Mouse (Mus musculus) adrenal gland (tissue): ENCODE measurements around the gene Rag2.

Experiments used
- intact Hi-C: fragments of 180-260 bp; cut with DNase I; formaldehyde crosslinking; loops from one replicate; pipeline ENCODE4 v1.15.1; 2025

Rag2 gene

DNA sequence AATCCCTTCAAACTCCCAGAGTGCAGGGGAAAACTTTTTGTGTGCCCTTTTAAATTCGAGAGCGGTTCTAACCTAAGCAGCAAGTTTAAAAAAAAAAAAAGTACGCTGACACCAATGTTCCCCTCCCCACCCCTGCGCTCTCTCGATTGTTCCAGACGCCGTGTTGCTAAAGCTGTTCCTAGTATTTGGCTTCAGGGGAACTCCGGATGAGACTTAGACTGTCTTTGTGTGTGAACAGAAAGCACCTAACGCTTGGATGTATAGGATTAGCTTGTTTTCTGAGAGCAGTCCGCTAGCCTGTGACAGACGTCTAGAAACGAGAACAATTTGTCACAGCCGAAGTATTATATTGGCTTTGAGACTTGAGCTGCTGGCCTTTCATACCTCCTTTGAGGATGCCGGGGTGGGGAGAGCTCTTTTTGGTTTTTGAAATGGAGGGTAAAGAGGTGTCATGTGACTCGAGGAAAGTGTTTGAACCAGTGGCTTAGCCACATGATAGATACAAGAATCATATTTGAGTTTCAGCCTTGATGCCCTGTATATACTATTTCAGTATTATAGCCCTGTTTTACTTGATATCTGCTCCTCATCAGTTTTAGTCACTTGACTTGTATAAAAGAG lies 54.8 kb downstream of the Rag2 start:
- intact Hi-C loops = no loop called here
